Mouse (Mus musculus) mouse trophoblast stem cell (cell line): ENCODE results near the gene Hnmt.
"Not testable (repeated sequence)": the region's sequence is repeated elsewhere in the genome, so short reads cannot be mapped to it uniquely, and the experiment has no call there.

Experiments
- in situ Hi-C, 2 experiments: fragments of 300-500 bp; cut with MseI, MboI; formaldehyde crosslinking; loops; 2 replicates in 1 of 2; 3 replicates in 1 of 2; pipeline ENCODE4 v1.15.1; 2025

Gene Hnmt

GRCm38 (mm10) chr2:24049344-24049990 is at the start of gene Hnmt:
Gene Hnmt (minus strand): TSS chr2:24049394.
- in situ Hi-C loops, result no loop called here

DNA sequence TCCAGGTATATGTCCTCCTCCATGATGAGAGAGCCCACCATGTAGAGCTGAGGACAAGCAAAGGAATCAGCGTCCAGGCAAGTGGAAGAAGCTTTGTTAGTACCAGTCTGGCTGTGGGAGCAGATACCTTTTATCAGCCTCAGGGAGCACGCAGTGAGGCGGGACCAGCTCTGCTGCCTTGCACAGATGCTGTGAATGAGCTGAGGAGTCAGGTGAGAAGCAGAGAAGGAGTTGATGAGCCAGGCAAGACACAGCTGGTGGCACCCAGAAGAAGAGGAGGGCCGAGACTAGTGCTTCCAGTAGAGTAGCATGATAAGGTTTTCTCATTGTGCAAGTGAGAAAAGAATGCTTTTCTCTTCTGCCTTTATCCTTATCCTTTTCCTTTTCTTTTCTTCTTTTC is 47.3 kb upstream of the Hnmt start, which contains the start of gene Tbpl2:
Gene Tbpl2 (minus strand): TSS at position 101 of the 400 bp plus-strand sequence.
- in situ Hi-C loops, result no loop called here

DNA sequence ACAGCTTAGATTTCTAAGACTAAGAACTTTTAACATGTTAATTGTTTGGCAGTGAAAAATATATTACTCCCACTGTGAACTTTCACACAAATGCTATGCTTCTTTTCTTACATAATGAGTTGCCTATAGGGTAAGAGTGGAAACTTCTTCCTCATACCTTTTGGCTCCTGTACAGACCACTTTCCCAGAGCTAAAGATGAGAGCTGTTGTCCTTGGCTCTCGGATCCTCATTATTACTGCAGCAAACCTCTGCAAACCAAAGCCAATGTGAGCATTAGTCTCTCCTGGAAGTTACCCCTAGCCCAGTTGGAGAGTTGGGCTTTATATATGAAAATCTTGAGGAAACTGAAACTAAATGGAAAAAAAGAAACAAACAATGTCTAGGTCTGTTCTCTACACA is 41.7 kb upstream of the Hnmt start:
- in situ Hi-C loops, result no loop called here

DNA sequence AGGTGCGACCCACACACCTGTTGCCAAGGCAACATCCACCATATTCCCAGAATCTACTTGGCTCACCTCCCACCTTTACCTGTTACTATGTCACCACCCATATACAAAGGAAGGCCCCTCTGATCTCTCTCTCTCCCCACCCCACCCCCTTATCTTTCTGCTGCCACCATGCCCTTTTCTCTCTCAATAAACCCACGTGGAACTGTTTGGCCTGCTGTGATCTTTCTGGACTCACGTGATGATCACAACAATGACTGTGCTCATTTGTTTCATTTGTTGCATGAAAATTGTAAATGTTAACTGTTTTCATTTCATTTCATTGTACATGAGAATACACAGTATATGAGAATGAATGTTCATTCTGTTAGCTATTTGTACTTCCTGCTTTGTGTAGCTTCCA is 1.3 kb upstream of the Hnmt start:
- in situ Hi-C loops, result no loop called here

GRCm38 (mm10) chr2:24048480-24049097 is 605 bp downstream of the Hnmt start:
- in situ Hi-C loops, result no loop called here

- in situ Hi-C loops, result no loop called here
Observed at GRCm38 (mm10) chr2:24047551-24048479, 1.4 kb downstream of the Hnmt start.

- in situ Hi-C loops, result no loop called here
Observed at GRCm38 (mm10) chr2:24042901-24043300, 6.3 kb downstream of the Hnmt start.

DNA sequence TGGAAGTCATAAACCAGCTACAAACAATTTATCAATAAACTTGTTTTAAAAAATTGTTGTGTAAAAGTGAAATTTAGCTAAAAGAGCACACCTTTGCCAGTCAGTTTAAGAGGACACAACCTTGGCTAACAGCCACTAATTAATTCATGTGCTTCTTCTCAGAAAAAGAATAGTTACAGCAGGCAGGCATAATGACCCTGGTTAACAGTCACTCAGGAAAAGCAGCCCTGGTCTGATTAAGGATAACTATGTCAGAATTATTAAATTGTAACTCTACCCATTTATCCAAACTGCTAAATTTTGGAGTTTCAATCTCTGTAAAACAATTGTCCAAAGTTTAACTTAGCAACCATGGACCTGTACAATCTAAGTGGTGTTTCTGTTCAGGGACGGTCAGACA is 8.7 kb downstream of the Hnmt start:
- in situ Hi-C loops, result no loop called here

DNA sequence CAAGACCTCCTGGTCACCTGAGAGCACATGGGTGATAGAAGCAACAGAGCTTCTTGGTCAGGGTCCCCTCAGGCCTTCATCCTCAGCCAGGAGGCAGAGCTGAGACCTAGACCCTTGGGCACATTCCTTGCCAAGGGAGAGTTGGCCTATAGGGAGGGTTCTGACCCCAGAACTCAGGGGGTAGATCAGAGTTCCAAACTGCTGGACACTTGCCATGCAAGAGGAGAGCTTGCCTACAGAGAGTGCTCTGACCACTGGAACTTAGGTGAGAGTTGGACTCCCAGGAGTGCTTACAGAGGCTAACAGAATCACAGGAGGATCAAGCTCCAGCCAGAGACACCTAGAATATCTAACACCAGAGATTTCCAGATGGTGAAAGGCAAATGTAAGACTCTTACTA is 29.8 kb downstream of the Hnmt start:
- in situ Hi-C loops, result not testable (repeated sequence)

GRCm38 (mm10) chr2:24018966-24019365 is 30.2 kb downstream of the Hnmt start:
- in situ Hi-C loops, result no loop called here

GRCm38 (mm10) chr2:24014957-24015356 is 34.2 kb downstream of the Hnmt start:
- in situ Hi-C loops, result no loop called here

GRCm38 (mm10) chr2:23999323-23999722 is 49.9 kb downstream of the Hnmt start:
- in situ Hi-C loops, result no loop called here

DNA sequence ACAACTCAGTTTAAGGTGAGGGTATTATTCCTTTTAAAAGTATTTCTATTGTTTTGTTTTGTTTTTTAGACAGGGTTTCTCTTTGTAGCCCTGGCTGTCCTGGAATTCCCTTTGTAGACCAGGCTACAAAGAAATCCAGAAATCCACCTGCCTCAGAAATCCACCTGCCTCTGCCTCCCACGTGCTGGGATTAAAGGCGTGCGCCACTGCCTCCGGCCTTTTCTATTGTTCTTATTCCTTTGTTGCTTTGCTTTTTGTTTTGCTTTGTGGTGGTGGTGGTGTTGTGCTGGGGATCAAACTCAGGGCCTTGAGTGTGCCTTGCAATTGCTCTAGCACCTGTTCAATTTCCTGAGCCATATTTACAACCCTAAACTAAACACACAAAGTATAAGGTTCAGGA is 50.4 kb downstream of the Hnmt start:
- in situ Hi-C loops, result no loop called here

DNA sequence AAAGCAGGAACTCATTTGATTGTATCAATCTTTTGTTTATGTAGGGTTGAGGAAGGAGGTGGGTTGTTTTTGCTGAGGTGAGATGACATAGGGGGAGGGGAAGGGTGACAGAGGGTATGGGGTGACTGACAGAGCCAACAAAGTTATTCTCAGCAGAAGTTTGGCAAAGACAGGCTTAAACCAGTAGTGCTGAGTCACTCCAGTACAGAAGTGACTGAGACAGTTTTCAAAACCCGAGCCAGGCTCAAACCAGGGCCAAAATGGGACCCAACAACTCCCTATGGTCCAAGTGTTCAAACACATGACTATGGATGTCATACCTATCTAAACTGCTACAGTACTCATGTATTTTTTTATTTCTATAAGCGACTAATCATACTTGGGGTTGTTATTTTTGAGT is 52.4 kb downstream of the Hnmt start:
- in situ Hi-C loops, result no loop called here

GRCm38 (mm10) chr2:23990034-23990573 is 59.1 kb downstream of the Hnmt start:
- in situ Hi-C loops, result not testable (repeated sequence)

GRCm38 (mm10) chr2:23987283-23987682 is 61.9 kb downstream of the Hnmt start:
- in situ Hi-C loops, result no loop called here

- in situ Hi-C loops, result no loop called here
Observed at GRCm38 (mm10) chr2:23983343-23983742, 65.9 kb downstream of the Hnmt start.

- in situ Hi-C loops, result no loop called here
Observed at GRCm38 (mm10) chr2:23982860-23983259, 66.3 kb downstream of the Hnmt start.

DNA sequence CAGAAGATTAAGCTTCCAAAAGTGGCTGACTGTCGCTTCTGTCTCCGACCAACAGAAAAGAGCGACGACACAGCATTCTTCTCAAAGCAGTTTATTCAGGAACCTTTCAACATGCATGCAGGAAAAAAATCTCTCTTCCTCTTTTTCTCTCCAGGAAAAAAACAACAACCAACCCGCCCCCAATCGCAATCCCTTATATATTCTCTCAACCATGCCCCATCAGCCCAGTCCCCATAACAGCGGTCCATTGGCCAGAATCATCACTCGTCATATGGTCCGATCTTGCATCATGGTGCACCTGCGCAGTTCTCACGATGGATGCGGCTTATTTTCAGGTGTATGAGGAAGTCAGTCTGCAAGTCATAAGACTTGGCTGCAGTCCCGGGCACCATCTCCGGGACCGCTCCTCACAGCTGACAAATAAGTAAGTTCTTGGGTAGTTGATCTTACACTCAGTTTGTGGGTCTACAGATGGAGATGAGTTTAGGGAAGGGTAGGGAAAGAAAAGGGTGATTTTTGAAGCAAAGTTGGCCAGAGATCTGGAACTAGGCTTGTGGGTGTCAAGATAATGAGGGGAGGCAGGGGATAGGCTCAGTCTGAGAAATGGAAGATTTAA is 88.4 kb downstream of the Hnmt start:
- in situ Hi-C loops, result not testable (repeated sequence)
